Mouse (Mus musculus) kidney, embryonic 15.5 days (tissue): ENCODE data around the gene Slc13a3. TPM values are rescaled to one million over a fixed set of nuclear protein-coding genes. Genes with fewer than 3 reads are reported as not detected.

Experiments
- ATAC-seq: fragments of 200-750 bp; cut with Nextera tagmentation; replicated peaks from 2 replicates; pipeline ENCODE4 v1.8.0; 2017; ENCODE audit warnings: moderate TSS enrichment; ENCODE audit not compliant: low FRiP score
- H3K27ac ChIP-seq: fragments of 300-500 bp; sonication (generic); 2 replicates; pipeline ENCODE4 v1.5.1; 2015; ENCODE audit warnings: mild to moderate bottlenecking, inconsistent platforms
- H3K27me3 ChIP-seq: fragments of 300-500 bp; sonication (generic); 2 replicates; pipeline ENCODE4 v1.6.1; 2015; ENCODE audit warnings: inconsistent platforms
- H3K36me3 ChIP-seq: fragments of 300-500 bp; sonication (generic); 2 replicates; pipeline ENCODE4 v1.6.1; 2015; ENCODE audit warnings: inconsistent platforms
- H3K4me1 ChIP-seq: fragments of 300-500 bp; sonication (generic); 2 replicates; pipeline ENCODE4 v1.6.1; 2015; ENCODE audit warnings: inconsistent platforms
- H3K4me2 ChIP-seq: fragments of 300-500 bp; sonication (generic); 2 replicates; pipeline ENCODE4 v1.6.1; 2015; ENCODE audit warnings: moderate library complexity, mild to moderate bottlenecking, inconsistent platforms
- H3K4me3 ChIP-seq: fragments of 300-500 bp; sonication (generic); replicated peaks from 2 replicates; pipeline ENCODE4 v1.5.1; 2015; ENCODE audit warnings: mild to moderate bottlenecking, inconsistent platforms
- H3K9ac ChIP-seq: fragments of 300-500 bp; sonication (generic); 2 replicates; pipeline ENCODE4 v1.6.1; 2015; ENCODE audit warnings: mild to moderate bottlenecking, inconsistent platforms
- H3K9me3 ChIP-seq: fragments of 300-500 bp; sonication (generic); replicated peaks from 2 replicates; pipeline ENCODE4 v1.6.1; 2016; ENCODE audit warnings: inconsistent platforms
- WGBS: fragments of 180-500 bp; shearing (Covaris S2); methylation state at CpG from one replicate; pipeline ENCODE4 v1.1.7; 2015; ENCODE audit warnings: mixed read lengths; 5-methylcytosine and 5-hydroxymethylcytosine counted together
- polyA plus RNA-seq: library from polyadenylated mRNA; unstranded; fragments of >200 nt; fragmentation: Nextera tagmentation; extraction: Ambion mirVana; gene quantifications from 2 replicates; pipeline ENCODE4 v1.2.1, GENCODE M21; 2015

Slc13a3 gene
- polyA plus RNA-seq, 1 experiment from 2014 or later: 3.4 TPM

- WGBS: 38% methylated on average over 7 of the region's 7 CpGs
- Histone ChIP-seq H3K27ac (no peak overlapping the region), H3K9ac (no peak overlapping the region), H3K27me3 (no peaks in the 10 kb centered on the region), H3K36me3 (no peaks in the 10 kb centered on the region), H3K4me3 (no peak overlapping the region), H3K4me1 (no peaks in the 10 kb centered on the region), H3K9me3 (no peaks in the 10 kb centered on the region), H3K4me2 (no peak overlapping the region)
- ATAC-seq: no peak
Observed at GRCm38 (mm10) chr2:165428694-165429093, 44.3 kb downstream of the Slc13a3 start.

GRCm38 (mm10) chr2:165420195-165420594, 52.8 kb downstream of the Slc13a3 start:
- H3K27me3 ChIP-seq: no peaks in the 10 kb centered on the region
- H3K4me1 ChIP-seq: peaks cover 14% of the 10 kb centered on the region
- no peaks in the 10 kb centered on the region for H3K9me3 ChIP-seq
- no peak overlapping the region for H3K4me2 ChIP-seq
- no peak for ATAC-seq
- WGBS: 79% methylated on average over 2 of the region's 2 CpGs
- H3K9ac ChIP-seq: no peak overlapping the region
- no peaks in the 10 kb centered on the region for H3K36me3 ChIP-seq
- no peak overlapping the region for H3K4me3 ChIP-seq
- H3K27ac ChIP-seq: no peak overlapping the region

GRCm38 (mm10) chr2:165419670-165420111, 53.3 kb downstream of the Slc13a3 start:
- no peak overlapping the region for H3K9ac ChIP-seq
- no peak overlapping the region for H3K4me2 ChIP-seq
- H3K36me3 ChIP-seq: no peaks in the 10 kb centered on the region
- 66% methylated on average over 4 of the region's 4 CpGs for WGBS
- peaks cover 14% of the 10 kb centered on the region for H3K4me1 ChIP-seq
- H3K27ac ChIP-seq: no peak overlapping the region
- H3K27me3 ChIP-seq: no peaks in the 10 kb centered on the region
- ATAC-seq: no peak
- no peak overlapping the region for H3K4me3 ChIP-seq
- H3K9me3 ChIP-seq: no peaks in the 10 kb centered on the region

GRCm38 (mm10) chr2:165418577-165418976, 54.5 kb downstream of the Slc13a3 start:
- Histone ChIP-seq H3K36me3 (no peaks in the 10 kb centered on the region), H3K27ac (no peak overlapping the region), H3K4me3 (no peak overlapping the region), H3K9ac (no peak overlapping the region), H3K9me3 (no peaks in the 10 kb centered on the region), H3K4me2 (no peak overlapping the region), H3K27me3 (no peaks in the 10 kb centered on the region), H3K4me1 (peaks cover 14% of the 10 kb centered on the region)
- 79% methylated on average over 2 of the region's 2 CpGs for WGBS
- no peak for ATAC-seq

- H3K4me3 ChIP-seq: no peak overlapping the region
- 66% methylated on average over 7 of the region's 7 CpGs for WGBS
- no peaks in the 10 kb centered on the region for H3K27me3 ChIP-seq
- no peak overlapping the region for H3K4me2 ChIP-seq
- no peak overlapping the region for H3K9ac ChIP-seq
- peaks cover 14% of the 10 kb centered on the region for H3K4me1 ChIP-seq
- no peak for ATAC-seq
- no peak overlapping the region for H3K27ac ChIP-seq
- H3K9me3 ChIP-seq: no peaks in the 10 kb centered on the region
- H3K36me3 ChIP-seq: no peaks in the 10 kb centered on the region
Observed at GRCm38 (mm10) chr2:165417291-165417690, 55.7 kb downstream of the Slc13a3 start.

- no peaks in the 10 kb centered on the region for H3K27me3 ChIP-seq
- 36% methylated on average over 6 of the region's 6 CpGs for WGBS
Observed at GRCm38 (mm10) chr2:165415795-165416194, 57.2 kb downstream of the Slc13a3 start.

GRCm38 (mm10) chr2:165415141-165415721, 57.8 kb downstream of the Slc13a3 start:
- Histone ChIP-seq H3K27ac (no peak overlapping the region), H3K9ac (no peak overlapping the region), H3K4me3 (no peak overlapping the region), H3K9me3 (no peaks in the 10 kb centered on the region), H3K4me2 (no peak overlapping the region), H3K4me1 (peaks cover 14% of the 10 kb centered on the region), H3K36me3 (no peaks in the 10 kb centered on the region), H3K27me3 (no peaks in the 10 kb centered on the region)
- 56% methylated on average over 11 of the region's 11 CpGs for WGBS
- ATAC-seq: no peak

More at GRCm38 (mm10) chr2:165415795-165416194, 57.2 kb downstream of the Slc13a3 start:
- no peak overlapping the region for H3K9ac ChIP-seq
- H3K4me3 ChIP-seq: no peak overlapping the region
- H3K36me3 ChIP-seq: no peaks in the 10 kb centered on the region
- ATAC-seq: 0 out of 2 replicates have a peak, but pooled peaks have one; percentile 49
- H3K27ac ChIP-seq: no peak overlapping the region
- H3K4me1 ChIP-seq: peaks cover 14% of the 10 kb centered on the region
- no peaks in the 10 kb centered on the region for H3K9me3 ChIP-seq
- no peak overlapping the region for H3K4me2 ChIP-seq

- no peak overlapping the region for H3K9ac ChIP-seq
- peaks cover 14% of the 10 kb centered on the region for H3K4me1 ChIP-seq
- 73% methylated on average over 5 of the region's 5 CpGs for WGBS
- no peaks in the 10 kb centered on the region for H3K9me3 ChIP-seq
- ATAC-seq: no peak
- no peak overlapping the region for H3K4me3 ChIP-seq
- H3K36me3 ChIP-seq: no peaks in the 10 kb centered on the region
- no peak overlapping the region for H3K27ac ChIP-seq
- H3K4me2 ChIP-seq: no peak overlapping the region
- H3K27me3 ChIP-seq: no peaks in the 10 kb centered on the region
Observed at GRCm38 (mm10) chr2:165414321-165414720, 58.7 kb downstream of the Slc13a3 start.

- Histone ChIP-seq H3K9me3 (no peaks in the 10 kb centered on the region), H3K36me3 (no peaks in the 10 kb centered on the region), H3K27me3 (no peaks in the 10 kb centered on the region), H3K4me1 (peaks cover 14% of the 10 kb centered on the region), H3K4me3 (no peak overlapping the region), H3K9ac (no peak overlapping the region), H3K4me2 (no peak overlapping the region), H3K27ac (no peak overlapping the region)
- 49% methylated on average over 3 of the region's 3 CpGs for WGBS
- ATAC-seq: no peak
Observed at GRCm38 (mm10) chr2:165413884-165414283, 59.1 kb downstream of the Slc13a3 start.

GRCm38 (mm10) chr2:165407700-165408301, 65.2 kb downstream of the Slc13a3 start:
- Histone ChIP-seq H3K27me3 (no peaks in the 10 kb centered on the region), H3K9ac (no peak overlapping the region), H3K9me3 (no peaks in the 10 kb centered on the region), H3K27ac (no peak overlapping the region), H3K4me1 (0 out of 2 replicates have a peak, but pooled peaks cover 4% of the 10 kb centered on the region), H3K4me3 (no peak overlapping the region), H3K4me2 (no peak overlapping the region), H3K36me3 (no peaks in the 10 kb centered on the region)
- WGBS: 51% methylated on average over 10 of the region's 10 CpGs
- no peak for ATAC-seq

GRCm38 (mm10) chr2:165405351-165405750, 67.7 kb downstream of the Slc13a3 start:
- no peaks in the 10 kb centered on the region for H3K36me3 ChIP-seq

GRCm38 (mm10) chr2:165404951-165405350, 68.1 kb downstream of the Slc13a3 start:
- no peaks in the 10 kb centered on the region for H3K9me3 ChIP-seq
- H3K27me3 ChIP-seq: no peaks in the 10 kb centered on the region
- H3K4me1 ChIP-seq: 0 out of 2 replicates have a peak, but pooled peaks cover 4% of the 10 kb centered on the region
- no peak overlapping the region for H3K4me2 ChIP-seq
- ATAC-seq: no peak; the same call in 1 of the 2 replicates
- H3K27ac ChIP-seq: no peak overlapping the region
- H3K9ac ChIP-seq: no peak overlapping the region
- H3K4me3 ChIP-seq: no peak overlapping the region
- H3K36me3 ChIP-seq: no peaks in the 10 kb centered on the region
- WGBS: 64% methylated on average over 9 of the region's 9 CpGs

More at GRCm38 (mm10) chr2:165405351-165405750, 67.7 kb downstream of the Slc13a3 start:
- no peak overlapping the region for H3K4me2 ChIP-seq
- no peak overlapping the region for H3K27ac ChIP-seq
- H3K4me1 ChIP-seq: 0 out of 2 replicates have a peak, but pooled peaks cover 4% of the 10 kb centered on the region
- H3K27me3 ChIP-seq: no peaks in the 10 kb centered on the region
- no peak overlapping the region for H3K9ac ChIP-seq
- no peak overlapping the region for H3K4me3 ChIP-seq
- no peak for ATAC-seq
- H3K9me3 ChIP-seq: no peaks in the 10 kb centered on the region
- 60% methylated on average over 6 of the region's 6 CpGs for WGBS
